Mouse (Mus musculus): ENCODE results near the gene Hvcn1. TPM values are rescaled to one million over a fixed set of nuclear protein-coding genes. Genes with fewer than 3 reads are reported as not detected.

Gene Hvcn1
- polyA plus RNA-seq, 1 experiment from 2014 or later, result 9.8 TPM

GRCm38 (mm10) chr5:122263933-122264905, 57.6 kb downstream of the Hvcn1 start, which contains the start of gene Tctn1:
TSS of gene Tctn1 (minus strand) at chr5:122264460.
- peaks cover 13% of the 10 kb centered on the region for H3K36me3 ChIP-seq
- ATAC-seq (ENCODE audit: low FRiP score, low read depth), result peak; percentile 98
- peak within 1 kb of the TSS; percentile 67 for H3K4me2 ChIP-seq (replicated peaks)
- 2% methylated on average over 49 of the region's 49 CpGs for WGBS
- peaks cover 10% of the 10 kb centered on the region for H3K4me1 ChIP-seq
- peak within 1 kb of the TSS; percentile 79 for H3K9ac ChIP-seq
- H3K4me3 ChIP-seq, result peak within 1 kb of the TSS; percentile 79
- H3K9me3 ChIP-seq, result no peaks in the 10 kb centered on the region
- no peaks in the 10 kb centered on the region for H3K27me3 ChIP-seq
- peak within 1 kb of the TSS; percentile 11; the same call in 1 of the 2 replicates for H3K27ac ChIP-seq

GRCm38 (mm10) chr5:122265187-122265586, 58.6 kb downstream of the Hvcn1 start:
- Histone ChIP-seq H3K27ac (no peak overlapping the region), H3K27me3 (no peaks in the 10 kb centered on the region), H3K9me3 (no peaks in the 10 kb centered on the region), H3K4me3 (no peak overlapping the region), H3K36me3 (peaks cover 4% of the 10 kb centered on the region), H3K4me2 (replicated peaks) (peak overlapping the region; percentile 67; the same call in 1 of the 2 replicates), H3K4me1 (peaks cover 10% of the 10 kb centered on the region), H3K9ac (no peak overlapping the region)
- no peak for ATAC-seq (ENCODE audit: low FRiP score, low read depth)
- 66% methylated on average over 3 of the region's 3 CpGs for WGBS

- no peaks in the 10 kb centered on the region for H3K36me3 ChIP-seq
- WGBS, result 99% methylated on average over 2 of the region's 2 CpGs
- H3K27me3 ChIP-seq, result no peaks in the 10 kb centered on the region
- no peak overlapping the region for H3K4me2 ChIP-seq (replicated peaks)
- no peak overlapping the region for H3K27ac ChIP-seq
- H3K9me3 ChIP-seq, result no peaks in the 10 kb centered on the region
- no peak for ATAC-seq (ENCODE audit: low FRiP score, low read depth)
- no peak overlapping the region for H3K9ac ChIP-seq
- H3K4me1 ChIP-seq, result peaks cover 10% of the 10 kb centered on the region
- H3K4me3 ChIP-seq, result no peak overlapping the region
Observed at GRCm38 (mm10) chr5:122265942-122266341, 59.3 kb downstream of the Hvcn1 start.

GRCm38 (mm10) chr5:122267136-122267535, 60.5 kb downstream of the Hvcn1 start:
- H3K27ac ChIP-seq, result no peak overlapping the region
- no peak for ATAC-seq (ENCODE audit: low FRiP score, low read depth)
- no peaks in the 10 kb centered on the region for H3K9me3 ChIP-seq
- H3K4me1 ChIP-seq, result peaks cover 10% of the 10 kb centered on the region
- H3K4me2 ChIP-seq (replicated peaks), result no peak overlapping the region
- 72% methylated on average over 7 of the region's 7 CpGs for WGBS
- no peaks in the 10 kb centered on the region for H3K36me3 ChIP-seq
- H3K27me3 ChIP-seq, result no peaks in the 10 kb centered on the region
- H3K9ac ChIP-seq, result no peak overlapping the region
- no peak overlapping the region for H3K4me3 ChIP-seq

GRCm38 (mm10) chr5:122267899-122268298, 61.3 kb downstream of the Hvcn1 start:
- no peak overlapping the region for H3K4me2 ChIP-seq (replicated peaks)
- no peaks in the 10 kb centered on the region for H3K27me3 ChIP-seq
- peaks cover 9% of the 10 kb centered on the region for H3K4me1 ChIP-seq
- no peak overlapping the region for H3K4me3 ChIP-seq
- ATAC-seq (ENCODE audit: low FRiP score, low read depth), result no peak
- WGBS, result 29% methylated on average over 5 of the region's 5 CpGs
- H3K9me3 ChIP-seq, result no peaks in the 10 kb centered on the region
- no peak overlapping the region for H3K9ac ChIP-seq
- H3K27ac ChIP-seq, result no peak overlapping the region
- H3K36me3 ChIP-seq, result no peaks in the 10 kb centered on the region

- H3K9me3 ChIP-seq, result no peaks in the 10 kb centered on the region
- no peak overlapping the region for H3K9ac ChIP-seq
- H3K4me3 ChIP-seq, result no peak overlapping the region
- H3K36me3 ChIP-seq, result no peaks in the 10 kb centered on the region
- H3K4me1 ChIP-seq, result no peaks in the 10 kb centered on the region; the same call in 1 of the 2 replicates
- ATAC-seq (ENCODE audit: low FRiP score, low read depth), result no peak
- no peaks in the 10 kb centered on the region for H3K27me3 ChIP-seq
- WGBS, result 66% methylated on average over 12 of the region's 12 CpGs
- H3K27ac ChIP-seq, result no peak overlapping the region
- H3K4me2 ChIP-seq (replicated peaks), result no peak overlapping the region
Observed at GRCm38 (mm10) chr5:122268858-122269604, 62.4 kb downstream of the Hvcn1 start.

- Histone ChIP-seq H3K9me3 (no peaks in the 10 kb centered on the region), H3K9ac (no peak overlapping the region), H3K27ac (no peak overlapping the region), H3K27me3 (no peaks in the 10 kb centered on the region), H3K4me2 (replicated peaks) (no peak overlapping the region), H3K4me3 (no peak overlapping the region), H3K4me1 (no peaks in the 10 kb centered on the region), H3K36me3 (no peaks in the 10 kb centered on the region)
- ATAC-seq (ENCODE audit: low FRiP score, low read depth), result no peak
- 71% methylated on average over 5 of the region's 5 CpGs for WGBS
Observed at GRCm38 (mm10) chr5:122272821-122273220, 66.2 kb downstream of the Hvcn1 start.

GRCm38 (mm10) chr5:122274785-122275184, 68.2 kb downstream of the Hvcn1 start:
- no peaks in the 10 kb centered on the region for H3K4me1 ChIP-seq
- no peak overlapping the region for H3K9ac ChIP-seq
- no peaks in the 10 kb centered on the region for H3K36me3 ChIP-seq
- no peak overlapping the region for H3K4me3 ChIP-seq
- no peak for ATAC-seq (ENCODE audit: low FRiP score, low read depth)
- H3K9me3 ChIP-seq, result no peaks in the 10 kb centered on the region
- H3K27ac ChIP-seq, result no peak overlapping the region
- no peaks in the 10 kb centered on the region for H3K27me3 ChIP-seq
- H3K4me2 ChIP-seq (replicated peaks), result no peak overlapping the region
- 34% methylated on average over 5 of the region's 5 CpGs for WGBS

- Histone ChIP-seq H3K27me3 (0 out of 2 replicates have a peak, but pooled peaks cover 2% of the 10 kb centered on the region), H3K4me2 (replicated peaks) (no peak overlapping the region), H3K9ac (no peak overlapping the region), H3K27ac (no peak overlapping the region), H3K9me3 (no peaks in the 10 kb centered on the region), H3K4me3 (no peak overlapping the region), H3K36me3 (no peaks in the 10 kb centered on the region), H3K4me1 (peaks cover 14% of the 10 kb centered on the region)
- WGBS, result 73% methylated on average over 7 of the region's 7 CpGs
- no peak for ATAC-seq (ENCODE audit: low FRiP score, low read depth)
Observed at GRCm38 (mm10) chr5:122278946-122279345, 72.3 kb downstream of the Hvcn1 start.

- no peak overlapping the region for H3K9ac ChIP-seq
- 76% methylated on average over 12 of the region's 12 CpGs for WGBS
- no peak for ATAC-seq (ENCODE audit: low FRiP score, low read depth)
- no peaks in the 10 kb centered on the region for H3K9me3 ChIP-seq
- H3K4me1 ChIP-seq, result peaks cover 14% of the 10 kb centered on the region
- H3K27ac ChIP-seq, result no peak overlapping the region
- 0 out of 2 replicates have a peak, but pooled peaks cover 2% of the 10 kb centered on the region for H3K27me3 ChIP-seq
- no peak overlapping the region for H3K4me2 ChIP-seq (replicated peaks)
- H3K4me3 ChIP-seq, result no peak overlapping the region
- no peaks in the 10 kb centered on the region for H3K36me3 ChIP-seq
Observed at GRCm38 (mm10) chr5:122279799-122280421, 73.3 kb downstream of the Hvcn1 start.

- WGBS, result 38% methylated on average over 6 of the region's 6 CpGs
- no peak overlapping the region for H3K27ac ChIP-seq
Observed at GRCm38 (mm10) chr5:122280422-122280826, 73.8 kb downstream of the Hvcn1 start.

More at GRCm38 (mm10) chr5:122280422-122280826, 73.8 kb downstream of the Hvcn1 start:
- Histone ChIP-seq H3K4me3 (0 out of 2 replicates have a peak overlapping the region, but pooled peaks have one; percentile 3), H3K9me3 (no peaks in the 10 kb centered on the region), H3K36me3 (no peaks in the 10 kb centered on the region), H3K27me3 (0 out of 2 replicates have a peak, but pooled peaks cover 2% of the 10 kb centered on the region), H3K9ac (no peak overlapping the region), H3K4me1 (peaks cover 19% of the 10 kb centered on the region), H3K4me2 (replicated peaks) (peak overlapping the region; percentile 47)
- ATAC-seq (ENCODE audit: low FRiP score, low read depth), result no peak
